Mouse (Mus musculus) liver, adult 2 months (tissue): Measurements from ENCODE around the gene Fam20c. TPM values are rescaled to one million over a fixed set of nuclear protein-coding genes. Genes with fewer than 3 reads are reported as not detected.

Source experiments
- DNase-seq: peaks from one replicate; pipeline ENCODE4 v3.0.0-alpha.2; 2011; ENCODE audit warnings: low read depth, low spot score; ENCODE audit errors: extremely low read depth
- H3K27ac ChIP-seq: fragments of 200-500 bp; replicated peaks from 2 replicates; pipeline ENCODE4 v1.5.1; 2012; ENCODE audit warnings: low read depth, mild to moderate bottlenecking, control low read depth, inconsistent platforms, low read length; ENCODE audit not compliant: insufficient read depth
- H3K27me3 ChIP-seq: fragments of 200-500 bp; 2 replicates; pipeline ENCODE4 v1.6.1; 2012; ENCODE audit warnings: mild to moderate bottlenecking, moderate library complexity, low read length, inconsistent platforms; ENCODE audit not compliant: control insufficient read depth, insufficient read depth
- H3K36me3 ChIP-seq: fragments of 200-500 bp; 2 replicates; pipeline ENCODE4 v1.6.1; 2012; ENCODE audit warnings: low read length, inconsistent platforms; ENCODE audit not compliant: control insufficient read depth, insufficient read depth
- H3K4me1 ChIP-seq: fragments of 200-500 bp; 2 replicates; pipeline ENCODE4 v1.6.1; 2011; ENCODE audit warnings: low read length; ENCODE audit not compliant: control insufficient read depth, insufficient read depth
- H3K4me3 ChIP-seq: fragments of 200-500 bp; 2 replicates; pipeline ENCODE4 v1.5.1; 2011; ENCODE audit warnings: low read depth, mild to moderate bottlenecking, control low read depth, low read length, moderate library complexity; ENCODE audit not compliant: insufficient read depth
- H3K79me2 ChIP-seq: fragments of 200-500 bp; 2 replicates; pipeline ENCODE4 v1.6.1; 2012; ENCODE audit warnings: inconsistent platforms, mild to moderate bottlenecking, low read length, moderate library complexity; ENCODE audit not compliant: control insufficient read depth, insufficient read depth
- H3K9ac ChIP-seq: fragments of 200-500 bp; 2 replicates; pipeline ENCODE4 v1.6.1; 2012; ENCODE audit warnings: low read depth, mild to moderate bottlenecking, control low read depth, inconsistent platforms, low read length
- CTCF ChIP-seq: fragments of 200-500 bp; IDR thresholded peaks from 2 replicates; pipeline ENCODE4 v1.5.1; 2011; ENCODE audit warnings: low read depth, low read length, control low read depth
- POLR2A ChIP-seq: fragments of 200-500 bp; IDR thresholded peaks from 2 replicates; pipeline ENCODE4 v1.6.1; 2011; ENCODE audit warnings: low read length, control low read depth; ENCODE audit not compliant: insufficient read depth; ENCODE audit errors: extremely low read depth
- WGBS: fragments of 180-500 bp; shearing (Covaris S2); methylation state at CpG from one replicate; pipeline ENCODE4 v1.1.7; 2018; 5-methylcytosine and 5-hydroxymethylcytosine counted together
- polyA plus RNA-seq: library from polyadenylated mRNA; depleted of rRNA; stranded (reverse); fragments of >200 nt; gene quantifications from 2 replicates; pipeline ENCODE4 v1.2.3, GENCODE M21; 2012; rRNA removed
- total RNA-seq: library from RNA; depleted of rRNA; stranded (reverse); fragments of >200 nt; gene quantifications from 2 replicates; pipeline ENCODE4 v1.2.3, GENCODE M21; 2014; rRNA removed

Gene Fam20c
- total and polyA plus RNA-seq, 2 experiments = 18.2 to 50.7 TPM

DNA sequence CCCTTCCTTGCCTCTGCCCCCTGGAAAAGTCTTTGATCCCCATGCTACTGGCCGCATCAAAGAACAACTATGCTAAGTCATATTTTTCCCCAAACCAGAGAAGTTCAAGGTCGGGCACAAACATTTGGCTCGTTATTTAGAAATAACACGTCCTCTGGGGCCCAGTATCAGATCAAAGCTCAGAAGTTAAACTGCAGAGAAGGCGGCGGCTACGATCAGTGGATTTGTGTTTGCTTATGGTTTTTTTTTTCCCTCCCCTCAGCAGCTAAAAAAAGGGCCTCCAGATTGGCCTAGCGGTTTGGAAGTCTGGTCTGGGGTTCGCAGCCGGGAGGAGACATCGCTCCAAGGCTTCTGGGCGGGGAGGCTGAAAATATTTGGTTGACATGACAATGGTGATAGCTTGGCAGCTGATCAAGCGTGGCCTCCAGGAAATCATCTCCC is 103.5 kb downstream of the Fam20c start:
- H3K27me3 ChIP-seq = no peaks in the 10 kb centered on the region
- no peak overlapping the region for H3K4me3 ChIP-seq
- H3K4me1 ChIP-seq = 0 out of 2 replicates have a peak, but pooled peaks cover 3% of the 10 kb centered on the region
- H3K36me3 ChIP-seq = no peaks in the 10 kb centered on the region
- DNase-seq = peak; percentile 76
- no peak overlapping the region for H3K9ac ChIP-seq
- H3K79me2 ChIP-seq = no peaks in the 10 kb centered on the region
- no peak overlapping the region for H3K27ac ChIP-seq
- WGBS = 16% methylated on average over 13 of the region's 13 CpGs
- TF ChIP-seq POLR2A (no peak), CTCF (no peak)

Other genes with a start within 250 kb of the Fam20c start
- gene 1700123K08Rik, start 189.8 kb upstream of the Fam20c start, total RNA-seq = not detected in 2 replicates
- gene 1700123K08Rik, start 189.8 kb upstream of the Fam20c start, polyA plus RNA-seq = not detected in 2 replicates
- 14.5 and 15.3 TPM in 2 replicates for gene Zfp68, start 134.8 kb upstream of the Fam20c start, total RNA-seq
- gene Zfp68, start 134.8 kb upstream of the Fam20c start, polyA plus RNA-seq = 3.3 TPM in 2 replicates
- 6.3 and 7.2 TPM in 2 replicates for gene A430033K04Rik, start 131.7 kb upstream of the Fam20c start, total RNA-seq
- 0.99 and 1.4 TPM in 2 replicates for gene A430033K04Rik, start 131.7 kb upstream of the Fam20c start, polyA plus RNA-seq
- not detected in 2 replicates for gene Gm5294, start 65.6 kb downstream of the Fam20c start, total RNA-seq
- not detected in 2 replicates for gene Gm5294, start 65.6 kb downstream of the Fam20c start, polyA plus RNA-seq
- 2.8 and 3.2 TPM in 2 replicates for gene Pdgfa, start 242.9 kb downstream of the Fam20c start, total RNA-seq
- gene Pdgfa, start 242.9 kb downstream of the Fam20c start, polyA plus RNA-seq = 1.8 and 3.4 TPM in 2 replicates